Mouse (Mus musculus) MN1 (cell line): ENCODE measurements at regions not wholly inside any gene's neighbourhood (a gene's known extent, or its start where the extent isn't known, plus 50 kb on each side); places are given as distances from the start of the nearest gene placed in this dataset.

Experiments used
- DNase-seq: peaks from one replicate; pipeline ENCODE4 v3.0.0-alpha.2; 2016; ENCODE audit warnings: low spot score

GRCm38 (mm10) chr14:23237376-23237775 lies 776.9 kb downstream of the Kcnma1 start:
- DNase-seq: peak; percentile 8

DNA sequence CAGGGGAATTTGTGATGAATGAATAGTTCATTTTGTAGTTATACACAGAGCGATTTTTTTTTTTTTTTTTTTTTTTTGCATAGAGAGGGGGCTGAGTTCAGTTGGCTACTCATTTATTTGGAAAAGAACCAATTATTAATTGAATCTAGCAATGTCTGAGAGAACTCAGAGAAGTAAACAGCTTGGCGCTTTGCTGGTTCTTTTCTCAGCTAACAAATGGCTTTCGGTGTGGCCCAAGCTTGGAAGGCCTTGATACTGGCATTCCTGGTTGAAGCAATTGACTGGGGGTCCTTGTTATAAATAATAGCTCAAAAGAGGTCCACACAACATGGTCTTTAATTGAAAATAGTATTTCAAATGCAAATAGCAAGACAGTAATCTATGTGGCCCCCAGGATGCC lies 815.6 kb downstream of the Kcnma1 start:
- DNase-seq: no peak

DNA sequence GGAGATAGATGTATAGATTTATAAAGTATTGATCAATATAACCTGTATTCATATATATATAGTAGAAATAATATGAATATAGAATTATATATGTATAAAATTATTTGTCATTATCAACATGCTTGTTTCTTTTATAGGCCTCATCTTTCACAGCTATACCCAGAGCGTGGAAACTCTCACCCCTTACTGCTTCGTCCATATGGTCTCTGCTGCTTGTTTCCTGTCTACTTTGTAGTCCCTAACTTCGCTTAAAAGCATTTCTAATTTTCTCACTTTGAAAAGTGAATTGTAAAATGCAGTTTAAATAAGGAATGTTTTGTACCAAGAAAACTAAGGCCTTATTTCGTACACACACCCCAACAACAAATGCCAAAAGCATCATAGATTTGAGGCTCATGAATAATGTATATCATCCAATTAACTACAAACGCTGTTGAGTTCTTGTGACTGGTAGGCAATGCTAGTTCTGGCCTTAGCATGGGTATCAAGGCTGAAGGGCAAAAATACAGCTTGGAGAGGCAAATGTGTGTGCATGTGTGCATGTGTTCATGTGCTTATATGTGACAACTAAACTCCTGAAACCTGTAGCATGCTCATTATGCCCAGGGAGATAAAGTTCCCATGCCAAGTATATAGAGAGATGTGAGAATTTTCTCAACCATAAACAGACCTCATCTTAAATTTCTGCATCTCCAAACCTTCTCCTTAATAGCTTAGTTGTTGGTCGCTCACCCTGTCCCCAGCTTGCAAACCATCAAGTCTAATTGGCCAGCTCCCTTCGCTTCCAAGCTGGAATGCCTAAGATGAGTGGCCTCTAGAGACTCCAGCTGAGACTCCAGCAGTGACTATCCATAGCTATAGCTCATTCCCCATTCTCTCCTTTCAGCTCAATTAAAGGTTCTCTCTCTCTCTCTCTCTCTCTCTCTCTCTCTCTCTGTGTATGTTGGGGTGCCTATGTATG lies 819.4 kb downstream of the Kcnma1 start:
- no peak for DNase-seq

DNA sequence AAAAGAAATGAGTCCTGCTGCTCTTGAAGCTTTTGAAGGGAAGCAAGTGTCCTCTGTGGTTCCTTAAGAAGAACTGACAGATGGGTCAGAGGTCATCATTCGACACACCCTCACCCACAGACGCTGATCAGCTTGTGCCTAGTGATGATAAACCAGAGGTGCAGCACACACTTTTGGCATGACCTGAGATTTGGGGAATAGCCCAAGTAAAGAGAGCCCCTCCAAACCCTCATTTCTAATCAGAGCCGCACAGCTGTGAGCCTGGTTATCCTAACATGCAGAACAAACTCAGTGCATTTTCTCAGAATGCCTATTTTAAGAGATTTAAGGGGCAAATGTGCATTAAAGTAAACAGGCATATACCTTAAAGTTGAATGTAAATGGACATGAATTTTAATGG lies 821.7 kb downstream of the Kcnma1 start:
- no peak for DNase-seq

DNA sequence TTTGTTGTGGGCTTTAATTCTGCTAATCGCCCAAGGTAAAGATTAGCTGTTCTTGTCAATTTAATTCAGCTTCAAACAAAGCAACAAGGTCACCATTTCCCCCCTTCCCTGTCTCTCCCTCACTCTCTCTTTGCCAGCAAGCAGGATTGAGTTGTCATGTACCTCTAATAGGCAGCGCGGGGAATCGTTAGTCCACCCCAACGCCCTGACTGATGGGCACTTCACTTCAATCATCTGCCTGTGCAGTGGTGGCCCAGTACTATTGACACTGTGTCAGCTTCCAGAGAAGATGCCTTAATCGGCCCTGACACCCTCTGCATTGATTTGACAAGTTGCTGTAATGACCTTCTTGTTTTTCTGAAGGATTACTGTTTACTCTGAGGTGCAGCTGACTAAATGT lies 828.9 kb downstream of the Kcnma1 start:
- DNase-seq: no peak

DNA sequence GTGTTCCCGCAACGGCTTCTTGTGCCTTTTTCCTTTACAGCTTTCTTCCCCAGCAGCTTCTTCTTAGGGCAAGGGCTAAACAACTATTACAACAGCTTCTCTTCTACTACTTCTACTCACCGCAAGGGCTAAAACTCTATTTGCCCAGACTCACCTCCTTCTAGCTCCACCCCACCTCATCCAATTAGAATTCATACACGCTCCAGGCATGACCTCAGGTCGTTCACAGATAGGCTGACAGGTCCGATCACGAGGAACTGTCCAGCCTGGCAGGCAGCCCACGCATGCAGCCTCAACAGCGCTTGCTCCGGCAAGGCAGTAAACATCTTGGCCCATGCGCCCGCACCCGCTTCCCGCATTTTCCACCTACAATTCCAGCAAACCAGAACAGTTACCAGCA lies 844.9 kb downstream of the Kcnma1 start:
- DNase-seq: no peak

- DNase-seq: no peak
Observed at GRCm38 (mm10) chr14:23160567-23160966, 853.7 kb downstream of the Kcnma1 start.

- no peak for DNase-seq
Observed at GRCm38 (mm10) chr14:23150431-23150830, 863.9 kb downstream of the Kcnma1 start.

DNA sequence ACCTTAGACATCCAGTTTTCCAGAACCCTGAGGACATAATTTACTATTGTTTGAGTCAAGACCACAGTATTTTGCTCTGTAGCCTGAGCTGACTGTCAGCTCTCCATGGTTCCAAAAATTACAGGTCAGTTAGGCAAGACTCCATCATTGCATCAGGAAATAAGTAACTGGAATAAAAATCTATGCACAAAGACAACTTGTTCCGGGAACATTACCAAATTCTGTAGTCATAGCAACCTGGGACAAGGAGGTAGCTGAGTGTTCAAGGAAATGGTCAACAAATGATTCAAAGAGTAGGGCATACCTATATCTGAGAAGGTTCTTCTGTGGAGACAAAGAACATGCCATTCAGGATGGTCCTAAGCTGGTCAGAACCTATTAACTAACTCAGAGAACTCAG lies 867.3 kb downstream of the Kcnma1 start:
- DNase-seq: no peak

GRCm38 (mm10) chr14:23140385-23140784 lies 873.9 kb downstream of the Kcnma1 start:
- no peak for DNase-seq

DNA sequence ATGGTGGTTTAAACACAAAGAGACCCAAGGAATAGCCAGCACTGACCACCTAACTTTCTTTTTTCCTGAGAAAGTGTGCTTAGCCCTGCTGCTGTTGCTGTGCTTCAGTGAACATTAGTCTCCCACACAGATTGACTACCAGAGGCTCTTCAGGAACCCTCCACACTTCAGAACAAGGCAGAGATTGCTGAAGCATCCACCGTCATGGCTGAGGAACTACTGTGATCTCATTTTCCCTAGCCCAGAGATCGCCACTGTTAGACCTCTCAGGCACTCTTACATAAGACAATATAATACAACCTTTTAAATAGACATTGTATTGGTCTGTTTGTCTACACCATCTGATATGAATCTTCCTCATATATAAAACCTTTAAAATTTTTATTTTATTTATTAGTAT lies 879.6 kb downstream of the Kcnma1 start:
- no peak for DNase-seq

DNA sequence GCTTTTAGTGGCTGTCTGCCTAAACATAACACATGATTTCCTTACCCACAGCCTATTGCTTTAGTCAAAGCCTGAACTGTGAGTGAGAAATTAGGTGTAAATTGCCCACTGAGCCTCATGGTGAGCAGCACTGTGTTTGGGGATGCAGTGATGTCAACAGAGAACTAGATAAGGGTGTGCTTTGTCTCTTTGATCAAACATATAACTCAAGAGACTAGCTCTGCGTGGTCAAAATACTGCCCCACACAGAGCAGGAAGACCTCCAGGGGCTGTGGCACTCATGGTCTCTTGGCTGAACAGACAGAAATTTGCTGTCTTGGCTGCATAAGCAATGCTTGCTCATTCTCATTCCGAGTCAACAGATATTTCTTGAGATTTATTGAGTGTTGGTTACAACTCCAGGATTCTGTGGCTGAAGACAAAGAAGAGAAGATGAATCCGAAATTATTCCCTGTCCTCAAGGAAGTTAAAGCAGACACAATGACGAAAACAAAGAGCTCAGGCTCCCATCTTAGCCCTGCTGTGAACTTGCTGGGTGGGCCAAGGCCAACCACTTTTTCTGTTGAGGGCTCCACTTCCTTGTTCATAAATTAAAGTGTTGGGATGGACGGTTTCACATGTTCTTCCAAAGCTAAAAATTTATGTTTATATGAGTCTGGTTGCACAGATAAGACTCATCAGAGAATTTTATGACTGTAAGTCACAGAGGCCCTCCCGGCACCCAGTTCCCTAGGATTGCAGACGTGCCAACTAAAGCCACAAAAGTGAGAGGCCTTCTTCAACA lies 882.4 kb downstream of the Kcnma1 start:
- no peak for DNase-seq

- no peak for DNase-seq
Observed at GRCm38 (mm10) chr14:23115889-23116510, 898.3 kb downstream of the Kcnma1 start.

- no peak for DNase-seq
Observed at GRCm38 (mm10) chr14:23114910-23115309, 899.4 kb downstream of the Kcnma1 start.

- DNase-seq: no peak
Observed at GRCm38 (mm10) chr14:23114456-23114855, 899.8 kb downstream of the Kcnma1 start.

GRCm38 (mm10) chr14:23112369-23112768 lies 901.9 kb downstream of the Kcnma1 start:
- DNase-seq: no peak

DNA sequence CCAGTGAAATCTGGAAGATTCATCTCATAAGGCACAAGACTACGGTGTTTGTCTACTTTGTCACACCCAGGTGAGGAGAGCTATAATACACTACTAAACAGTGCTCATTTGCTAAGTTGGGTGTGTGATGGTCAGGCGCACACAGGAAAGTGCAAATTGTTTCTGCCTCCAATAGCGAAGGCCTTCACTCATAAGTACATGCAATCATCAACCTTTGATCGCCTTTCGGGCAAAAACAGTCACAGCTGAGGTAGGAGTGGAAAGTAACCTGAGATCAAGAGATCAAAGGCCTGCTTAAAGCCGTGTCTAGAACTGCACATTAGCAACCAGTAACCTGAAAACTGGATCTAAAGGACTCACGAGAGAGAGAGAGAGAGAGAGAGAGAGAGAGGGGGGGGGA lies 905.7 kb downstream of the Kcnma1 start:
- no peak for DNase-seq

- no peak for DNase-seq
Observed at GRCm38 (mm10) chr14:23107466-23107865, 906.8 kb downstream of the Kcnma1 start.
